Mouse (Mus musculus): ENCODE data around the gene Tmem167. TPM values are rescaled to one million over a fixed set of nuclear protein-coding genes. Genes with fewer than 3 reads are reported as not detected.
"Not testable (repeated sequence)": the region's sequence is repeated elsewhere in the genome, so short reads cannot be mapped to it uniquely, and the experiment has no call there.

Tmem167 gene
- polyA plus RNA-seq (2015; fragmentation: Nextera tagmentation; extraction: Ambion mirVana), result 82.8 and 84.0 TPM in 2 replicates

GRCm38 (mm10) chr13:90088962-90089824, at the start of gene Tmem167, which contains the start of gene Xrcc4:
Gene Tmem167, plus strand, starts transcription at chr13:90089123.
Gene Xrcc4, minus strand, starts transcription at chr13:90089608.
- Histone ChIP-seq H3K27ac (peak within 1 kb of the TSS; percentile 92), H3K4me1 (peaks cover 2% of the 10 kb centered on the region; the same call in 1 of the 2 replicates), H3K4me3 (peak within 1 kb of the TSS; percentile 86), H3K9ac (peak within 1 kb of the TSS; percentile 94), H3K27me3 (no peaks in the 10 kb centered on the region), H3K36me3 (peaks cover 8% of the 10 kb centered on the region), H3K4me2 (peak within 1 kb of the TSS; percentile 86), H3K9me3 (no peaks in the 10 kb centered on the region)
- WGBS, result 3% methylated on average over 41 of the region's 41 CpGs
- peak; percentile 100 for ATAC-seq (ENCODE audit: insufficient number of reproducible peaks, insufficient read depth, low FRiP score, low TSS enrichment, low read depth)

GRCm38 (mm10) chr13:90039613-90040012, 49.3 kb upstream of the Tmem167 start:
- 21% methylated on average over 2 of the region's 2 CpGs for WGBS
- Histone ChIP-seq H3K27me3 (no peaks in the 10 kb centered on the region), H3K4me1 (peaks cover 4% of the 10 kb centered on the region; the same call in 1 of the 2 replicates), H3K4me2 (no peak overlapping the region), H3K36me3 (no peaks in the 10 kb centered on the region), H3K27ac (no peak overlapping the region), H3K4me3 (no peak overlapping the region), H3K9ac (no peak overlapping the region), H3K9me3 (no peaks in the 10 kb centered on the region)
- ATAC-seq (ENCODE audit: insufficient number of reproducible peaks, insufficient read depth, low FRiP score, low TSS enrichment, low read depth), result no peak

- Histone ChIP-seq H3K9me3 (no peaks in the 10 kb centered on the region), H3K36me3 (no peaks in the 10 kb centered on the region), H3K9ac (no peak overlapping the region), H3K4me2 (no peak overlapping the region), H3K27ac (no peak overlapping the region), H3K27me3 (no peaks in the 10 kb centered on the region), H3K4me1 (no peaks in the 10 kb centered on the region), H3K4me3 (no peak overlapping the region)
- ATAC-seq (ENCODE audit: insufficient number of reproducible peaks, insufficient read depth, low FRiP score, low TSS enrichment, low read depth), result no peak
- 82% methylated on average over 6 of the region's 6 CpGs for WGBS
These were observed 37.2 kb upstream of the Tmem167 start for GRCm38 (mm10) chr13:90051735-90052134.

GRCm38 (mm10) chr13:90052408-90052807, 36.5 kb upstream of the Tmem167 start:
- WGBS, result 63% methylated on average over 3 of the region's 3 CpGs
- ATAC-seq (ENCODE audit: insufficient number of reproducible peaks, insufficient read depth, low FRiP score, low TSS enrichment, low read depth), result no peak
- Histone ChIP-seq H3K27ac (no peak overlapping the region), H3K4me2 (no peak overlapping the region), H3K27me3 (no peaks in the 10 kb centered on the region), H3K4me3 (no peak overlapping the region), H3K9ac (no peak overlapping the region), H3K4me1 (no peaks in the 10 kb centered on the region), H3K36me3 (no peaks in the 10 kb centered on the region), H3K9me3 (no peaks in the 10 kb centered on the region)

- H3K27ac ChIP-seq, result no peak overlapping the region
- H3K4me1 ChIP-seq, result no peaks in the 10 kb centered on the region
- no peaks in the 10 kb centered on the region for H3K36me3 ChIP-seq
- no peak for ATAC-seq (ENCODE audit: insufficient number of reproducible peaks, insufficient read depth, low FRiP score, low TSS enrichment, low read depth)
- H3K9me3 ChIP-seq, result no peaks in the 10 kb centered on the region
- H3K9ac ChIP-seq, result no peak overlapping the region
- no peak overlapping the region for H3K4me3 ChIP-seq
- no peak overlapping the region for H3K4me2 ChIP-seq
- no peaks in the 10 kb centered on the region for H3K27me3 ChIP-seq
- 89% methylated on average over 1 of the region's 1 CpGs for WGBS
These were observed 27.0 kb upstream of the Tmem167 start for GRCm38 (mm10) chr13:90061877-90062276.

- under 1% methylated on average over 25 of the region's 27 CpGs for WGBS
- Histone ChIP-seq H3K9me3 (no peaks in the 10 kb centered on the region), H3K4me2 (peak overlapping the region; percentile 86), H3K4me3 (peak overlapping the region; percentile 86), H3K36me3 (peaks cover 8% of the 10 kb centered on the region), H3K4me1 (peaks cover 2% of the 10 kb centered on the region; the same call in 1 of the 2 replicates), H3K9ac (peak overlapping the region; percentile 94), H3K27me3 (no peaks in the 10 kb centered on the region), H3K27ac (peak overlapping the region; percentile 92)
- ATAC-seq (ENCODE audit: insufficient number of reproducible peaks, insufficient read depth, low FRiP score, low TSS enrichment, low read depth), result peak; percentile 82
These were observed 881 bp downstream of the Tmem167 start for GRCm38 (mm10) chr13:90089825-90090183.

- H3K4me3 ChIP-seq, result no peak overlapping the region
- no peaks in the 10 kb centered on the region for H3K9me3 ChIP-seq
- no peak overlapping the region for H3K4me2 ChIP-seq
- H3K27me3 ChIP-seq, result no peaks in the 10 kb centered on the region
- H3K27ac ChIP-seq, result no peak overlapping the region
- H3K9ac ChIP-seq, result no peak overlapping the region
- H3K36me3 ChIP-seq, result peaks cover 40% of the 10 kb centered on the region
- no peak for ATAC-seq (ENCODE audit: insufficient number of reproducible peaks, insufficient read depth, low FRiP score, low TSS enrichment, low read depth)
- H3K4me1 ChIP-seq, result no peaks in the 10 kb centered on the region
These were observed 12.6 kb downstream of the Tmem167 start for GRCm38 (mm10) chr13:90101514-90101913.

- Histone ChIP-seq H3K9me3 (no peaks in the 10 kb centered on the region), H3K4me2 (no peak overlapping the region), H3K4me1 (no peaks in the 10 kb centered on the region), H3K4me3 (no peak overlapping the region), H3K9ac (no peak overlapping the region), H3K27me3 (no peaks in the 10 kb centered on the region), H3K36me3 (peaks cover 40% of the 10 kb centered on the region), H3K27ac (no peak overlapping the region)
- ATAC-seq (ENCODE audit: insufficient number of reproducible peaks, insufficient read depth, low FRiP score, low TSS enrichment, low read depth), result no peak
- WGBS, result 98% methylated on average over 7 of the region's 7 CpGs
These were observed 17.2 kb downstream of the Tmem167 start for GRCm38 (mm10) chr13:90106139-90106538.

- not testable (repeated sequence) for H3K4me1 ChIP-seq; H3K4me2 ChIP-seq; H3K9me3 ChIP-seq; H3K9ac ChIP-seq; H3K4me3 ChIP-seq; H3K27me3 ChIP-seq; ATAC-seq (ENCODE audit: insufficient number of reproducible peaks, insufficient read depth, low FRiP score, low TSS enrichment, low read depth); H3K27ac ChIP-seq
- H3K36me3 ChIP-seq, result peaks cover 30% of the 10 kb centered on the region
- 93% methylated on average over 5 of the region's 5 CpGs for WGBS
These were observed 19.8 kb downstream of the Tmem167 start for GRCm38 (mm10) chr13:90108746-90109145.

GRCm38 (mm10) chr13:90111681-90112080, 22.8 kb downstream of the Tmem167 start:
- H3K36me3 ChIP-seq, result 0 out of 2 replicates have a peak, but pooled peaks cover 5% of the 10 kb centered on the region
- ATAC-seq (ENCODE audit: insufficient number of reproducible peaks, insufficient read depth, low FRiP score, low TSS enrichment, low read depth), result no peak
- H3K9ac ChIP-seq, result no peak overlapping the region
- no peaks in the 10 kb centered on the region for H3K27me3 ChIP-seq
- WGBS, result 82% methylated on average over 1 of the region's 1 CpGs
- 0 out of 2 replicates have a peak, but pooled peaks cover 2% of the 10 kb centered on the region for H3K4me1 ChIP-seq
- H3K9me3 ChIP-seq, result no peaks in the 10 kb centered on the region
- H3K4me3 ChIP-seq, result no peak overlapping the region
- no peak overlapping the region for H3K27ac ChIP-seq
- no peak overlapping the region for H3K4me2 ChIP-seq

- Histone ChIP-seq H3K9me3 (no peaks in the 10 kb centered on the region), H3K27me3 (no peaks in the 10 kb centered on the region), H3K4me3 (no peak overlapping the region), H3K9ac (no peak overlapping the region), H3K36me3 (no peaks in the 10 kb centered on the region), H3K27ac (no peak overlapping the region), H3K4me2 (no peak overlapping the region), H3K4me1 (peaks cover 4% of the 10 kb centered on the region)
- WGBS, result 82% methylated on average over 3 of the region's 3 CpGs
- ATAC-seq (ENCODE audit: insufficient number of reproducible peaks, insufficient read depth, low FRiP score, low TSS enrichment, low read depth), result no peak
These were observed 47.4 kb downstream of the Tmem167 start for GRCm38 (mm10) chr13:90136156-90136910.
